Mouse (Mus musculus) cerebellum, adult 11 months (tissue): ENCODE results near the gene Cldn3.

Experiments
- DNase-seq: peaks from one replicate; pipeline ENCODE4 v3.0.0; 2022

The Cldn3 gene

GRCm38 (mm10) chr5:135007802-135008571, 22.0 kb downstream of the Cldn3 start:
- DNase-seq: peak; percentile 60

- peak; percentile 99 for DNase-seq
Observed at GRCm38 (mm10) chr5:135008671-135009589, 22.9 kb downstream of the Cldn3 start, which contains the start of gene Abhd11. Gene Abhd11, plus strand, starts transcription at chr5:135009152.

- DNase-seq: peak; percentile 85
Observed at GRCm38 (mm10) chr5:135009590-135010319, 23.7 kb downstream of the Cldn3 start.

GRCm38 (mm10) chr5:135010320-135010709, 24.3 kb downstream of the Cldn3 start:
- no peak for DNase-seq

- DNase-seq: no peak
Observed at GRCm38 (mm10) chr5:135010841-135011743, 25.1 kb downstream of the Cldn3 start.

- no peak for DNase-seq
Observed at GRCm38 (mm10) chr5:135011809-135012613, 26.0 kb downstream of the Cldn3 start.

GRCm38 (mm10) chr5:135012671-135013441, 26.8 kb downstream of the Cldn3 start:
- peak; percentile 77 for DNase-seq

GRCm38 (mm10) chr5:135015497-135015896, 29.5 kb downstream of the Cldn3 start:
- peak; percentile 84 for DNase-seq

GRCm38 (mm10) chr5:135016224-135016759, 30.3 kb downstream of the Cldn3 start:
- DNase-seq: no peak

- peak; percentile 90 for DNase-seq
Observed at GRCm38 (mm10) chr5:135021814-135022213, 35.8 kb downstream of the Cldn3 start.

GRCm38 (mm10) chr5:135023344-135024173, 37.5 kb downstream of the Cldn3 start, which contains the start of gene Stx1a:
Gene Stx1a, plus strand, starts transcription at chr5:135023482.
- DNase-seq: peak; percentile 46

- no peak for DNase-seq
Observed at GRCm38 (mm10) chr5:135024665-135025224, 38.7 kb downstream of the Cldn3 start.

GRCm38 (mm10) chr5:135025899-135026298, 39.9 kb downstream of the Cldn3 start:
- no peak for DNase-seq

- peak; percentile 61 for DNase-seq
Observed at GRCm38 (mm10) chr5:135029007-135029854, 43.2 kb downstream of the Cldn3 start.

- no peak for DNase-seq
Observed at GRCm38 (mm10) chr5:135032581-135032980, 46.6 kb downstream of the Cldn3 start.

- no peak for DNase-seq
Observed at GRCm38 (mm10) chr5:135034593-135034992, 48.6 kb downstream of the Cldn3 start.

GRCm38 (mm10) chr5:135035608-135036359, 49.8 kb downstream of the Cldn3 start:
- DNase-seq: no peak
